Mouse (Mus musculus): ENCODE data around the gene Kif23.

DNA sequence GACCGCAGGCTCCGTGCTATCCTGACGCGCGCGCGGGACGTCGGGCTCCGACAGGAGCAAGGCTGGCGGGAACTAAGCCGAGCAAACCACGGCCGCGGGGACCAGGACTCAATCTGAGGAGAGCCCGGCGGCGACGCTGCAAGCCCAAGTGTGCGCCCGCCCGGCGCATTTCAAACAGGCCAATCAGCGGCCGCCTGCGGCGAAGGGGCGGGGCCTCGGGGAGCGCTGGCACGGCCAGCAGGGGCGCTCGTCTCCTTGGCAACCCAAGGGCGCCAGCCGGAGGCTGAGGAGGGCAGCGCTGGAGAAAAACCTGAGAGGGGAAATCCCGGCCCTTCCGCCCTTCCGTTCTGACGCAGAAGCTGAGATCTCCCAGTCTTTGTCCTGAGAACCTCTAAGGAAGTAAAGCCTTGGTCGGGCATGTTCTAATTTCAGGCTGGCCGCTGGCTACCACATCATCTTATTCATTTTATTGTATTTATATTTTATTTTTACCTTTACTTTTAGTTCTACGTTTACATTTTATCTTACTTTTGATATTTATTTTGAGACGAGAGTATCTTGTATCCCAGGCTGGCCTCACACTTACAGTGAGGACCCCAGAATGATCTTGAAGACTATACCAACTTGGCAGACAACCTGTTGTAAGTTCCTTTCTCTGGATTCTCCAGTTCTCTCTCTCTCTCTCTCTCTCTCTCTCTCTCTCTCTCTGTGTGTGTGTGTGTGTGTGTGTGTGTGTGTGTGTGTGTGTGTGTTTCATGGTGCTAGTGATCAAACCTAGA is at the start of gene Kif23:
- no peak for TF ChIP-seq POLR2A (IDR thresholded peaks at IDR 0.05; ENCODE audit: low read depth, low read length)
- peak; percentile 56 for TF ChIP-seq CTCF (conservative IDR thresholded peaks at IDR 0.05; ENCODE audit: insufficient read depth, insufficient read length, low read depth, low read length)
